ENCODE assay signal across 19 mouse cellular contexts in genomic region chrX:143203828-143204419, GRCm38 (mm10).
DNase-seq lines count a peak whose midpoint lies in the region; ATAC-seq and TF ChIP-seq lines count a peak whose summit lies in the region.
"Had no signal": no experiment of that assay in that cellular context is flagged by ENCODE, and none has a peak within 500 bp of the region (broad histone marks: within the 10 kb centered on the region; RNA-seq: fewer than 3 reads in every experiment).

No protein-coding gene starts in this region.

- H3K36me3 ChIP-seq in liver, adult 2 months (ENCODE audit: control insufficient read depth, insufficient read depth, low read length), result no peaks in the 10 kb centered on the region
- no peaks in the 10 kb centered on the region for H3K36me3 ChIP-seq in liver, embryonic 12.5 days
- H3K36me3 ChIP-seq in stomach, embryonic 15.5 days, result no peaks in the 10 kb centered on the region
- no peaks in the 10 kb centered on the region for H3K36me3 ChIP-seq in stomach, embryonic 16.5 days (ENCODE audit: control insufficient read depth, insufficient read depth, low read length)
- H3K36me3 ChIP-seq: embryonic facial prominence, embryonic 10.5 days; embryonic facial prominence, embryonic 12.5 days; forebrain, embryonic 15.5 days had no signal

- H3K4me3 ChIP-seq in liver, adult 2 months (ENCODE audit: insufficient read depth, low read depth, low read length), result no peak overlapping the region
- no peak overlapping the region for H3K4me3 ChIP-seq in liver, embryonic 12.5 days
- H3K4me3 ChIP-seq in stomach, embryonic 15.5 days (replicated peaks), result no peak overlapping the region
- H3K4me3 ChIP-seq in stomach, embryonic 16.5 days (replicated peaks; ENCODE audit: low read length), result no peak overlapping the region
- H3K4me3 ChIP-seq: embryonic facial prominence, embryonic 10.5 days; embryonic facial prominence, embryonic 12.5 days; forebrain, embryonic 13.5 days; forebrain, embryonic 15.5 days had no signal

- H3K27me3 ChIP-seq in liver, adult 2 months (ENCODE audit: control insufficient read depth, insufficient read depth, low read length), result no peaks in the 10 kb centered on the region
- H3K27me3 ChIP-seq in liver, embryonic 12.5 days (replicated peaks), result no peaks in the 10 kb centered on the region
- no peaks in the 10 kb centered on the region for H3K27me3 ChIP-seq in stomach, embryonic 15.5 days (replicated peaks)
- H3K27me3 ChIP-seq in stomach, embryonic 16.5 days (ENCODE audit: control insufficient read depth, insufficient read depth, low read length), result peaks cover 3% of the 10 kb centered on the region; the same call in 1 of the 2 replicates
- H3K27me3 ChIP-seq: forebrain, embryonic 13.5 days; forebrain, embryonic 15.5 days had no signal

- 46% methylated on average over 4 of the region's 4 CpGs for WGBS in liver, adult 2 months
- WGBS in liver, embryonic 12.5 days (ENCODE audit: insufficient replicate concordance), result 63% methylated on average over 4 of the region's 4 CpGs
- WGBS in stomach, embryonic 15.5 days, result 32% methylated on average over 4 of the region's 4 CpGs
- WGBS in stomach, embryonic 16.5 days, result 35% methylated on average over 4 of the region's 4 CpGs

- no peaks in the 10 kb centered on the region for H3K4me1 ChIP-seq in liver, adult 2 months (ENCODE audit: control insufficient read depth, insufficient read depth, low read length)
- no peaks in the 10 kb centered on the region for H3K4me1 ChIP-seq in liver, embryonic 12.5 days
- H3K4me1 ChIP-seq in stomach, embryonic 15.5 days, result no peaks in the 10 kb centered on the region
- H3K4me1 ChIP-seq in stomach, embryonic 16.5 days (ENCODE audit: control insufficient read depth, insufficient read depth, low read length), result no peaks in the 10 kb centered on the region
- H3K4me1 ChIP-seq: embryonic facial prominence, embryonic 10.5 days; embryonic facial prominence, embryonic 12.5 days; forebrain, embryonic 13.5 days; forebrain, embryonic 15.5 days had no signal

- H3K27ac ChIP-seq in liver, adult 2 months (replicated peaks; ENCODE audit: insufficient read depth, low read depth, low read length), result no peak overlapping the region
- no peak overlapping the region for H3K27ac ChIP-seq in liver, embryonic 12.5 days
- H3K27ac ChIP-seq in stomach, embryonic 15.5 days, result no peak overlapping the region
- no peak overlapping the region for H3K27ac ChIP-seq in stomach, embryonic 16.5 days (ENCODE audit: low read length)
- H3K27ac ChIP-seq: embryonic facial prominence, embryonic 10.5 days; embryonic facial prominence, embryonic 12.5 days; forebrain, embryonic 13.5 days; forebrain, embryonic 15.5 days had no signal

- H3K9ac ChIP-seq in liver, adult 2 months (ENCODE audit: low read depth, low read length), result no peak overlapping the region
- no peak overlapping the region for H3K9ac ChIP-seq in liver, embryonic 12.5 days
- H3K9ac ChIP-seq in stomach, embryonic 15.5 days, result no peak overlapping the region
- no peak overlapping the region for H3K9ac ChIP-seq in stomach, embryonic 16.5 days (ENCODE audit: low read length)
- H3K9ac ChIP-seq: embryonic facial prominence, embryonic 12.5 days; forebrain, embryonic 13.5 days; forebrain, embryonic 15.5 days; forebrain, postnatal 0 days had no signal

- TF ChIP-seq POLR2A in liver, adult 2 months (IDR thresholded peaks at IDR 0.05; ENCODE audit: extremely low read depth, insufficient read depth, low read length), result no peak

- peak; percentile 26 for DNase-seq in liver, adult 2 months (ENCODE audit: extremely low read depth, low read depth, low spot score)
- no peak for DNase-seq in right cerebral cortex, postnatal 4 days
- DNase-seq: adrenal gland, adult 2 months; adrenal gland, postnatal 10 days; adrenal gland, postnatal 25 days; cerebellum, adult 11 months; cerebellum, adult 18-20 months; cerebellum, adult 8-10 months; cerebellum, adult 9-11 months; cerebellum, postnatal 14 days; cerebellum, postnatal 36 days; forebrain, postnatal 0 days had no signal

- no peaks in the 10 kb centered on the region for H3K9me3 ChIP-seq in liver, embryonic 12.5 days (replicated peaks)
- H3K9me3 ChIP-seq in stomach, embryonic 15.5 days, result no peaks in the 10 kb centered on the region
- no peaks in the 10 kb centered on the region for H3K9me3 ChIP-seq in stomach, embryonic 16.5 days (replicated peaks; ENCODE audit: control insufficient read depth, low read length)
- H3K9me3 ChIP-seq: embryonic facial prominence, embryonic 10.5 days; embryonic facial prominence, embryonic 12.5 days; forebrain, embryonic 13.5 days; forebrain, embryonic 15.5 days had no signal

- ATAC-seq in liver, embryonic 12.5 days, result no peak
- ATAC-seq in stomach, embryonic 15.5 days (ENCODE audit: insufficient read depth, low FRiP score, low read depth), result peak; percentile 89
- ATAC-seq in stomach, embryonic 16.5 days (ENCODE audit: insufficient read depth, low FRiP score), result peak; percentile 84
- ATAC-seq: forebrain, embryonic 13.5 days; forebrain, embryonic 15.5 days; forebrain, postnatal 0 days had no signal

- no peaks in the 10 kb centered on the region for H3K79me2 ChIP-seq in liver, adult 2 months (ENCODE audit: control insufficient read depth, insufficient read depth, low read length)

- no peak for TF ChIP-seq CTCF in liver, adult 2 months (IDR thresholded peaks at IDR 0.05; ENCODE audit: low read depth, low read length)

- H3K4me2 ChIP-seq in liver, embryonic 12.5 days, result no peak overlapping the region
- no peak overlapping the region for H3K4me2 ChIP-seq in stomach, embryonic 15.5 days
- no peak overlapping the region for H3K4me2 ChIP-seq in stomach, embryonic 16.5 days (ENCODE audit: low read depth, low read length)
- H3K4me2 ChIP-seq: embryonic facial prominence, embryonic 12.5 days; forebrain, embryonic 13.5 days; forebrain, embryonic 15.5 days had no signal
